Mouse (Mus musculus): Measurements from ENCODE around the gene Slc22a22. TPM values are rescaled to one million over a fixed set of nuclear protein-coding genes. Genes with fewer than 3 reads are reported as not detected.
"Not testable (repeated sequence)": the region's sequence is repeated elsewhere in the genome, so short reads cannot be mapped to it uniquely, and the experiment has no call there.

Gene Slc22a22
- total RNA-seq, 2 experiments from 2014 or later: not detected

DNA sequence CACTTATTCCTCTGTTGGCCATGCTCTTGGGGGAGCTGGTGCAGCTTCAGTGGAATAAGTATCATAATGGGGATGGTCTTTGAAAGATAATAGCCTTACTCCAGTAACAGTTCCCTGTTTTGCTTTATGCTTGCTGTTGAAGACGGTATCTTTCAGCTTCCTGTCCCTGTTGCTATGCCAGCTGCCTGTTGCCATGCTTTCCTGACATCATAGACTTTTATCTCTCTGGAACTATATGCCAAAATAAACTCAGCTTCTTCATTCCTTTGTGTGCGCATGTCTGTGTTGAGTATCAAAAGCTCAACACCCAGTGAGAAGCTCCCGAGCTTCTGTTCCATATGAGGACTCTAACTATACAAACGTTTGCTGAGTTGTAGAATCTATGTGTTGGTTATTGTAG is 83.4 kb downstream of the Slc22a22 start:
- no peak for DNase-seq (ENCODE audit: low spot score in 2 of 2)

DNA sequence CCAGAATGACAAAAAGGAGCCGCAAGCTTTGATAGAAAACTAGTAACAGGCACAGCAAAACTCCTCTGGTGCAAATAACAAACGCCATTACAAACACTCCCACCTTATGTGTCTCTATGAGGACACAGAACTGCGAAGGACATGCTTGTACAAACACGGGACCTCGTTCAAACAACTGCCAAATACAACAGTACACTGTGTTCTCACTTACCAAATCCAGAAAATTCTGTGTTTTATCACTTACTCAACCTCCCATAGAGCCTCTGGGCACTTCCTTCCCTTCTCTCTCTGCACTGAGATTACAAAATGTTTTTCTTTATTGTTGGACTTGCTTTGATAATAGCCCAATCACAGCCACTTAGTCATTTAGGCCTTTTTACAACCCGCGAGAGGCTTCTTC is 97.0 kb downstream of the Slc22a22 start:
- DNase-seq (ENCODE audit: low spot score in 2 of 2): no peak

GRCm38 (mm10) chr15:57366446-57366845 is 111.0 kb downstream of the Slc22a22 start:
- no peak for DNase-seq (ENCODE audit: low spot score in 2 of 2)

DNA sequence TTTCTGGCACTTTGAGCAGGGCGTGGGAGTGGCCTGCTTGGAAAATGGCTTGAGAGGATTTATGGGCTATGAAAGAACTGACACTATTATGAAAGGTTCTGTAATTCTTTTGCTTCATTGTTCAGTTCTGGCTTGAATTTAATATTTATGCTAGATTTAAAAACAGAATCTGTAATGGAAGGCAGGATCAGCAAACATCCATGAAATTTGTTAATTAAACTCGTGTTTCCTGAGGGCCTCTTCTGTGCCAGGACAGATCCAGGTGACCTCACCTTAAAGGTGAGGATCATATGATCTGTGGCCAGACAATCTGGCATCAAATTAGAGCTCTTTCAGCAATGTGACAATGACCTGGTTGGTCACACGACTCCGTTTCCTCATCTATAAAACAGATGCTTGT is 122.1 kb downstream of the Slc22a22 start:
- DNase-seq (ENCODE audit: low spot score in 2 of 2): no peak

DNA sequence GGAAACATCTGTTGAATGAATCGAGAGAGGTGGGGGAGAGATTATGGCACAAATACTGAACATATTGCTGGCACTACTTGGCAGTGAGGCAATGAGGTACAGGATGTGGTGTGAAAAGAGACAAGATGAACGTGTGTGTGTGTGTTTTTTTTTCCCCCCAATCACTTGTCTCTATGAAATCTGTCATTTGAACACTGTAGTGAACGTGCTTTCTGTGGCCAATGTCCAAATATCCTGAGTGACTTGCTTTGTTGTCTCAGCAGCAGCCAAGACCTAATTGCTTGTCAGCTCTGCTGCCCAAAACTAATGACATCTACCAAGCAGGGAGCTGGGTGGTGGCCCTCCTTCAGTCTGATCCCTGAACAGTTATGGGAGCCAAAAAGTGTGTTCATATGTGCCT is 136.9 kb downstream of the Slc22a22 start:
- DNase-seq (ENCODE audit: low spot score in 2 of 2): no peak

- DNase-seq (ENCODE audit: low spot score in 2 of 2): no peak
These were observed 146.1 kb downstream of the Slc22a22 start for GRCm38 (mm10) chr15:57331326-57331725.

GRCm38 (mm10) chr15:57318001-57318400 is 159.4 kb downstream of the Slc22a22 start:
- DNase-seq (ENCODE audit: low spot score in 2 of 2): no peak

- DNase-seq (ENCODE audit: low spot score in 2 of 2): no peak
These were observed 160.9 kb downstream of the Slc22a22 start for GRCm38 (mm10) chr15:57316486-57316885.

- no peak for DNase-seq (ENCODE audit: low spot score in 2 of 2)
These were observed 174.7 kb downstream of the Slc22a22 start for GRCm38 (mm10) chr15:57302710-57303109.

DNA sequence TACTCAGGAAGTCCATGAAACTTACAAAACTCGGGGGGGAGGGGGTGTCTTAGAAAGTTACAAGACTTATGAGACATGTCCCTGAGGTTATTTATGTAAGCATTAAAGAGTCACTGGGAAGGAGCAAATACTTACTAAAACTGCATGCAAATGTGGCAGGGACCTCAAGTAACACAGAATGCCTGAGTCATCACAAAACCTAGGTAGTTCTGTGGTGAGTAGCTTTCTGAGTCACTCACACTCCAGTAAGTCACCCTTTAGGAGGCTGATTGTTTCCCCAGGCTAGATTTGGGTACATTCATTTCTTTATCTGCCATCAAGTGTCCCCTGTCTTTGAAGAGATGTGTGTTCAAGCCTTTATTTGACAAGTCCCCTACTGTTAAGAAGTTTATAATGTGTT is 198.9 kb downstream of the Slc22a22 start:
- no peak for DNase-seq (ENCODE audit: low spot score in 2 of 2)

DNA sequence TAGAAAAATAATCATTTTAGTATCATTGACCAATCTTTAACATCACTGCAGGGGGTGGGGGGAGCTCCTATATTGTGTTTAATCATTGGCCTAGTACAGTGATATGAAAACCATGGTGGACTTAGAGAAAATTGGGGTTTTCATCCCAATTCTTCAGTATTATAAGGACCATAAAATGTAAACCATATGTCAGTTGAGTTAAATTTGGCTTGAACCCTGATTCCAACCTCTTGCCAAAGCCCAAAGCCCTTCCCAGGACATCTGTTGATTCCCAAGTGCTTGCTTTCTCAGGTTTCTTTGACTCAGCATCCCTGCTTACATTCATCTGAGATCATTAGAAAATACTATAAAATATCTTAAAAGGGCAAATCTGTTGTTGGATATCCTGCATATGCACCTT is 201.0 kb downstream of the Slc22a22 start:
- no peak for DNase-seq (ENCODE audit: low spot score in 2 of 2)

- DNase-seq (ENCODE audit: low spot score in 2 of 2): not testable (repeated sequence)
These were observed 237.4 kb downstream of the Slc22a22 start for GRCm38 (mm10) chr15:57240061-57240460.

DNA sequence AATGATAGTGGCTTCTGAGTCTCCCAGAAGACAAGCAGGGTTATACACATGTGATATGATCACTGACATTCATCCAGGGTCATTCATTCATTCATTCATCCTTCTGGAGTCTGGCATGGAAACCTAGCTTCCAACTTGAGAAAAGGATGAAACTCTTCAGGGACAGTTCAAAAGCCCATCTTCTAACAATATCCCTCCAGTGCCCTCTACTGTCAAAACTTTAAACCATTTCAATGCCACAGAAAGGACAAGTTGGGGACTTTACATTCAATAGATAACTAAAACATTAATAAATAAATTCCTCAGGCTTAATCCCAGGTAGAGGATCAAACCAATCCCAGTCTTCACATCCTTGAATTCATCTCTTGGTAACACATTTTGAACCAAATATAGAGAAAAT is 247.0 kb downstream of the Slc22a22 start:
- no peak for DNase-seq (ENCODE audit: low spot score in 2 of 2)

- no peak for DNase-seq (ENCODE audit: low spot score in 2 of 2)
These were observed 272.1 kb downstream of the Slc22a22 start for GRCm38 (mm10) chr15:57205315-57205714.

GRCm38 (mm10) chr15:57204444-57204930 is 272.9 kb downstream of the Slc22a22 start:
- DNase-seq (ENCODE audit: low spot score in 2 of 2): no peak
